Mouse (Mus musculus): ENCODE data around the gene Mthfd1l.

DNA sequence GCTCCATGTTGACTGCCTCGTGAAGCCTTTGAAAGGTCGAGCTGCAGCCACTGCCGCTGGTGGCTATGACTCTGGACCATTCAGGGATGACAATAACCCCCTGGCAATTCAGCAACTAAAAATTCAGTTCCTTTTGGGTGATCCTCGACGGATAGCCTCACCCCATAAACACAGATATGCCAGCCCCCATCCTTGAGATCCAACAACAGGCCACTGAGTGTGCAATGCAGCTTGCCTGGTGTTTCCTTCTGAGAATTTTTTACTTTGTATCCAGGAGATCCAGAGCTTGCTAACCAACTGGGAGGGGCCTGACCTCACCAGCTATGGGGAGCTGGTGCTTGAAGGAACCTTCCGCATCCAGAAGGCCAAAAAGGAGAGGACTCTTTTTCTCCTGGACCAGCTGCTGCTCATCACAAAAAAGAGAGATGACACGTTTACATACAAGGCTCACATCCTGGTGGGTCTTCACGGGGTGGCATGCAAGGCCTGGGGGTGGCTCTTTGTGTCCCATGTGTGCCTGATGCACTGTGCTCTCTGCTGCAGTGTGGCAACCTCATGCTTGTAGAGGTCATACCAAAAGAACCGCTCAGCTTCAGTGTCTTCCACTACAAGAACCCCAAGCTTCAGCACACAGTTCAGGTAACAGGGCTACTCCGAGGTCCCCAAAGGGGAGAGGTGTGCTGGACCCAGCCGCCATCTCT is 32.9 kb upstream of the Mthfd1l start:
- no peak for TF ChIP-seq POLR2A (IDR thresholded peaks at IDR 0.05; ENCODE audit: control insufficient read depth, low read depth, low read length)
- TF ChIP-seq CTCF (IDR thresholded peaks at IDR 0.05; ENCODE audit: control insufficient read depth, insufficient read depth, insufficient replicate concordance, low read depth, low read length) = no peak
